Mouse (Mus musculus) lung, postnatal 0 days (tissue): ENCODE measurements at regions not wholly inside any gene's neighbourhood (a gene's known extent, or its start where the extent isn't known, plus 50 kb on each side); places are given as distances from the start of the nearest gene placed in this dataset.

Source experiments
- CTCF ChIP-seq: IDR thresholded peaks from 2 replicates; pipeline ENCODE4 v1.5.1; 2016; ENCODE audit warnings: antibody characterized with exemption, mild to moderate bottlenecking
- EP300 ChIP-seq: IDR thresholded peaks from 2 replicates; pipeline ENCODE4 v1.6.1; 2016; ENCODE audit warnings: antibody characterized with exemption, mild to moderate bottlenecking, control low read depth

GRCm38 (mm10) chr9:84408260-84409203, 483.6 kb downstream of the Bckdhb start:
- TF ChIP-seq EP300 (no peak), CTCF (no peak)
